Mouse (Mus musculus): ENCODE measurements around the gene Amph. TPM values are rescaled to one million over a fixed set of nuclear protein-coding genes. Genes with fewer than 3 reads are reported as not detected.

Amph gene
- total RNA-seq (2022), result 1 to 10 TPM; 1.1 to 1.9 (median 1.5) TPM

- DNase-seq (ENCODE audit: low spot score), result peak; percentile 36
Measured at GRCm38 (mm10) chr13:18948171-18949028, at the start of gene Amph. Gene Amph, plus strand, starts transcription at chr13:18948205.

- DNase-seq (ENCODE audit: low spot score), result no peak
Measured at GRCm38 (mm10) chr13:18903623-18904022, 44.4 kb upstream of the Amph start.

GRCm38 (mm10) chr13:18914774-18915173 lies 33.2 kb upstream of the Amph start:
- no peak for DNase-seq (ENCODE audit: low spot score)

GRCm38 (mm10) chr13:18933191-18933590 lies 14.8 kb upstream of the Amph start:
- DNase-seq (ENCODE audit: low spot score), result peak; percentile 33

GRCm38 (mm10) chr13:18947686-18948085 lies 319 bp upstream of the Amph start:
- no peak for DNase-seq (ENCODE audit: low spot score)

DNA sequence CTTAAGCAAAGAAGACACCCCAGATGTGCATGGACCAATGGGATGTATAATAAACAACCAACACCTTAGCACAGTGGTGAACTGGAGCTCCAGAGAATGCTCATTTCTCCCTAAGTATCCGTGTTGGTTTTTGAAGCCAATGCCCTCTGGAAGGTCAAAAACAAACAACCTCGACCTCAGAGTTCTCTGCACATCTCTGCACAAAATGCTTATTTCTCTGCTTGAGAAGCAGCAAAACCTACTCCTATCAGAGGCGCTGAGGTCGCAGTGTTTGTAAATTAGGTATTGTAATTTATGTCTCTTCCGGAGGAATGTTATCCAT lies 985 bp downstream of the Amph start:
- no peak for DNase-seq (ENCODE audit: low spot score)

DNA sequence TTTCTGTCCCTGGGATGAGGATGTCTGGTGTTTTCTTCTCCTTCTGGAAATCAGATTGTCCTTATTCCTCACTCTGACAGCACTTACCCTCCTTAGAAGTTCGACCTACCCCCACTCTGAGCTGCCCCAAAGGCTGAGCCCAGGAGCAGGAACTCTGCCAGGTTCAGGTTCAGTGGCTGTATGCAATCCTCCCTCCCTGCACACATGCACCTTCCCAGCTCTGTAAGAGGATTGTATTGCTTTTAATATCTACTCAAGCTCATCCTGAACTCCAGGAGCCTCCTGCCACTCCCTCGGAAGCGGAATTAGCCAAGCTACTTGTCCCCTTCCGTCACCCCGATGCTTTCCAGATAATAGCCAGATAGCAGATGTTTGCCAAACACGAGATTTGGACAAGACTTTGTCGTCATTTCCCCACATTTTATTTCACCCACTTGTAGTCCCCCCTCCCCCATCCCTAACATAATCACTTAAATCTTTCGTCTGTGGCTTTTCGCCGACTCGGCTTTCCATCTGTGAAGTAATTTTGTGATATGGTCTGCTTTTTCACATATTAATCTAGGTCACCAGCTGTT lies 1.7 kb downstream of the Amph start:
- DNase-seq (ENCODE audit: low spot score), result no peak

GRCm38 (mm10) chr13:18953575-18953974 lies 5.6 kb downstream of the Amph start:
- no peak for DNase-seq (ENCODE audit: low spot score)

GRCm38 (mm10) chr13:18956065-18956913 lies 8.3 kb downstream of the Amph start:
- DNase-seq (ENCODE audit: low spot score), result no peak

GRCm38 (mm10) chr13:18957028-18957427 lies 9.0 kb downstream of the Amph start:
- DNase-seq (ENCODE audit: low spot score), result no peak

DNA sequence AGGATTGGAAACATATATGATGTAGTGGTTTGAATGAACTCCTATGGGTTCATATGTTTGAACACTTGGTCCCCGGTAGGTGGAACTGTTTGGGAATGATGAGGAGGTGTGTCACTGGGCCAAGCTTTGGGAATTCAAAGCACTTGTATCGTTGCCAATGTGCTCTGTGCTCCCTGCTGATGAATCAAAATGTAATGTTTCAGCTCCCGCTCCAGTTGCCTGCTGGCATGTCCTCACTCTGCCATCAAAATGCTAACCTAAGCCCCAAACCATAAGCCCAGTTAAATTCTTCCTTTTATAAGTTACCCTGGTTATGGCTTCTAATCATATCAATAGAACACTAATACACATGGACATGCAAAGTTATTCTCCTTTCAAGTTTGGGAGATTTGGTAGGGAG lies 24.6 kb downstream of the Amph start:
- no peak for DNase-seq (ENCODE audit: low spot score)

DNA sequence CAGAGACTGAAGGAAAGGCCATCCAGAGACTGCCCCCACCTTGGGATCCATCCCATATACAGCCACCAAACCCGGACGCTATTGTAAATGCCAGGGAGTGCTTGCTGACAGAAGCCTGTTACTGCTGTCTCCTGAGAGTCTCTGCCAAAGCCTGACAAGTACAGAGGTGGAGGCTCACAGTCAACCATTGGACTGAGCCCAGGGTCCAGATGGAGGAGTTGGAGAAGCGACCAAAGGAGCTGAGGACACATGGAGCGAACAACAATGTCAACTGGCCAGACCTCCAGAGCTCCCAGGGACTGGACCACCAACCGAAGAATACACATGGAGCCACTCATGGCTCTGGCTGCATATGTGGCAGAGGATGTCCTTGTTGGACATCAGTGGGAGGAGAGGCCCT lies 26.3 kb downstream of the Amph start:
- no peak for DNase-seq (ENCODE audit: low spot score)

GRCm38 (mm10) chr13:18987266-18987665 lies 39.3 kb downstream of the Amph start:
- DNase-seq (ENCODE audit: low spot score), result no peak

- DNase-seq (ENCODE audit: low spot score), result no peak
Measured at GRCm38 (mm10) chr13:18988323-18988722, 40.3 kb downstream of the Amph start.

DNA sequence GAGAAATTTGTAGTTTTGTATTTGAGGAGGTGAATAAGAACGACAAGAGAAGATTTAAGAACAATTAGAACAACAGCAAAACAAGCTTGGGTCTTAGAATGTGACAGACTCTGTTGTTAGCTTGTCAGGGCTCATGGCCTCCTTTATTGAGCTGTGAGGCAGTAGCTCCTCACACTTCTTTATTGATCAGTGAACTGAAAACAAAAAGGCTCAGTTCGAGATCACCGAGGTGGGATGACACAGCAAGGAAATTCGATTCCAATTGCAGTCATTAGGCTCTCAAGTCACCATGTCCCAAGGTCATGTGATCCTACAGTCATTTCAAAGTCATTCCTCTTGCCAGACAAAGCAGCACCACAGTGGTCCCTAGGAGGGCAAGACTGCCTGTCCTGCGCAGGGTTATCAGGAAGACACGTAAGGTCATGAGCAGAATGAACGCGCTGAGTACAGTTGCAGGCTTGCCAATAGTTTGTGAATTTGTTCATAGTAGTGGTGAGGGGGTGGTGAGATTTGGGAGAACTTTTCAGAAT lies 41.2 kb downstream of the Amph start:
- DNase-seq (ENCODE audit: low spot score), result no peak

GRCm38 (mm10) chr13:19002502-19002901 lies 54.5 kb downstream of the Amph start:
- DNase-seq (ENCODE audit: low spot score), result no peak

DNA sequence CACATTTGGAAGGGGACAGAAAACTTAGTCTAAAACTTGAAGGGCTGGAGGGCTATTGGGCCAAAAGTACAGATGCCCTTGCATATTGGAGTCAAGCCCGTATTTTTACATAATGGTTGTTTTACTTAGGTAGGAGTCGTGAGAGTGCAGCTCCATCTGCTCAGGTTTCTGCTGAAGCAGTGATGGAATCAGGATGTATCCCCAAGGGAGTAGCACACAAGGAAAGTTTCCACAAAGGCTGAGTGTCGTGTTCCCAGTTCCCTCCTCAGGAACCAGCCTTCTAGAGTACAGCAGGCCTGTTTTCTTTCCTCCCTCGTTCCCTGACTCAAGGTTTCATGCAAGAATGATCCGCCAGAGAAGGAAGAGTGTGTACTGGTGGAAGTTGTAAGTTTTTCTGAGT lies 56.4 kb downstream of the Amph start:
- no peak for DNase-seq (ENCODE audit: low spot score)

DNA sequence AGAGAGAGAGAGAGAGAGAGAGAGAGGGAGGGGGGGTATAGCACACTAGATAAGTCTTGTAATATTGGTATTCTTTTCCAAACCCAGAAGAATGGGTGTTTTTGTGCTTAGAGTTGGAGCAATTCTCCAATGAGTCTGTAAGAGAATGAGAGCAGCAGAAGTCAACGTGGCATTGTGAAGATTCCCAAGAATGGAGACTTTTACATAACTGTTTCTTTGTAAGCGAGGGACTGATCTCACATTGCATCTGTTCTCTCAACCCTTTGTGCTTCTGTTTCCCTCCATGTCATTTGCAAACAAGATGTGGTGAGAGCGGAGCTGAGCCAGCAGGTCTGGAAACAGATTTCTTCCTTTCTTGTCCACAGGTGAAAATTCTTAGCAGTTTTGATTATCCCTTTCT lies 60.4 kb downstream of the Amph start:
- DNase-seq (ENCODE audit: low spot score), result no peak

DNA sequence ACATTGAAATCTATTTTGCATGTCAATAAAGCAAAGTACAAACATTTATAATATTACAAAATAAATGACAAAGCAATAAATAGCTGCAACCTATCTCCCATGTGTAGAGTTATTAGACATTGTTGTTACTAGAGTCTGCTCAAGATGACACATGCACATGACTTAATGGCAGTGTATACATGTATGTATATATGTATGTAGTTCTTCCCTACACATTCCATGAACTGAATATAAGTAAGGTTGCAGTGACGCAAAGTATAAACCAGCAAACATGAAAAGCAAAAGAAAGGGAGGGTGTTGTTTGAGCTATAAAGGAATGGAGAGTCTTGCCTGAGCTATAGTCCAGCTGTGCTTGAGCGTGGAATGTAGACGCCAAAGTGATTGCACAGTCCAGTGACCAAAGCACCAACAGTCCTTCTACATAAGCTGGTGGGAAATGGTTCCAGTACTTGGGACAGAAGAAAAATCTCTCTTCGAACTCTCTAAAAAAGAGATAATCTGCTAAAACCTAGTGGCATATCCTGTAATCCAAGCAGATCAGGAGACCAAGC lies 66.9 kb downstream of the Amph start:
- DNase-seq (ENCODE audit: low spot score), result no peak

DNA sequence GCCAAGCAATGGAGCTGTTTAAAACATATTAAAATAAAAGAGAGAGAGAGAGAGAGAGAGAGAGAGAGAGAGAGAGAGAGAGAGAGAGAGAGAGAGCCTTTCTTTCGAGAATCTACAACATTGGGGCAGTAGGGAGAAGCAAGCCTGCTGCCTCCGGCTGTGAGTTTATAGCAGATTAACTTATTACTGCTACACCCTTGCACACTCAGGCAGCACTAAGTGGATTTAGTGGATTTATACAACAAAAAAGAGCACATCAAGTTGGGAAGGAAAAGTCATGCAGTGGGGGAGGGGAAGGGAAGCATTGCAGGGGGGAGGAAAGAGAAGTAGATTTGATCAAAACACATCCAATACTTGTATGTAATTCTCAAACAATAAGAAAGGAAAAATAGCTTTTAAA lies 73.5 kb downstream of the Amph start:
- DNase-seq (ENCODE audit: low spot score), result no peak

DNA sequence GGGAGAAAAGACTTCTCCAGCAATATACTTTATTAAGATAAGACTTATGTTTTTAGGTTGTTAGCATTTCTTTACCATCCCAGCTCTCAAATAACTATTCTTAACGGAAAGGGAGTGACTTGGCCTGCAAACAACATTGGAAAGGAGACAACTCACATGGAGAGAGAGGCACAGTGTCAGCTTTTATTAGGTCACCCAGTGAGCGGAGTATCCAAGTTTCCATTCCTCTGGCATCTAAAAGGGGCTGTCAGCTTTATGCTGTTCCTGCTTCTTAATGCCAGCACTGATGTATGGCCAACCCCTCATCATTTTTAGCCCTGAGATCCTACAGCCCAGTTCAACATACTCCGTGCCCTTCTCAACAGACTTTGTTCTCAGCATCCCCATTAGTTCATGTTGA lies 74.3 kb downstream of the Amph start:
- peak; percentile 19 for DNase-seq (ENCODE audit: low spot score)

GRCm38 (mm10) chr13:19025091-19025688 lies 77.2 kb downstream of the Amph start:
- peak; percentile 0 for DNase-seq (ENCODE audit: low spot score)

All from heart, adult 8-10 months (tissue).